Mouse (Mus musculus): ENCODE measurements around the gene Rai1.

Gene Rai1

GRCm38 (mm10) chr11:60185396-60186231 lies 80.8 kb downstream of the Rai1 start:
- no peak for ATAC-seq (ENCODE audit: insufficient number of reproducible peaks, low FRiP score, low TSS enrichment)

GRCm38 (mm10) chr11:60187070-60187469 lies 82.3 kb downstream of the Rai1 start:
- ATAC-seq (ENCODE audit: insufficient number of reproducible peaks, low FRiP score, low TSS enrichment) = no peak

- ATAC-seq (ENCODE audit: insufficient number of reproducible peaks, low FRiP score, low TSS enrichment) = no peak
Measured at GRCm38 (mm10) chr11:60188275-60188853, 83.6 kb downstream of the Rai1 start.

- ATAC-seq (ENCODE audit: insufficient number of reproducible peaks, low FRiP score, low TSS enrichment) = no peak
Measured at GRCm38 (mm10) chr11:60189501-60190040, 84.8 kb downstream of the Rai1 start.

- no peak for ATAC-seq (ENCODE audit: insufficient number of reproducible peaks, low FRiP score, low TSS enrichment)
Measured at GRCm38 (mm10) chr11:60190055-60190641, 85.3 kb downstream of the Rai1 start.

- no peak for ATAC-seq (ENCODE audit: insufficient number of reproducible peaks, low FRiP score, low TSS enrichment)
Measured at GRCm38 (mm10) chr11:60192534-60192933, 87.7 kb downstream of the Rai1 start.

- no peak for ATAC-seq (ENCODE audit: insufficient number of reproducible peaks, low FRiP score, low TSS enrichment)
Measured at GRCm38 (mm10) chr11:60193556-60193955, 88.7 kb downstream of the Rai1 start.

- no peak for ATAC-seq (ENCODE audit: insufficient number of reproducible peaks, low FRiP score, low TSS enrichment)
Measured at GRCm38 (mm10) chr11:60195108-60195507, 90.3 kb downstream of the Rai1 start.

GRCm38 (mm10) chr11:60196344-60196743 lies 91.5 kb downstream of the Rai1 start:
- no peak for ATAC-seq (ENCODE audit: insufficient number of reproducible peaks, low FRiP score, low TSS enrichment)

- no peak for ATAC-seq (ENCODE audit: insufficient number of reproducible peaks, low FRiP score, low TSS enrichment)
Measured at GRCm38 (mm10) chr11:60197998-60198619, 93.3 kb downstream of the Rai1 start.

GRCm38 (mm10) chr11:60198651-60199050 lies 93.8 kb downstream of the Rai1 start:
- ATAC-seq (ENCODE audit: insufficient number of reproducible peaks, low FRiP score, low TSS enrichment) = no peak

- ATAC-seq (ENCODE audit: insufficient number of reproducible peaks, low FRiP score, low TSS enrichment) = peak; percentile 56
Measured at GRCm38 (mm10) chr11:60199702-60200184, 94.9 kb downstream of the Rai1 start.

- no peak for ATAC-seq (ENCODE audit: insufficient number of reproducible peaks, low FRiP score, low TSS enrichment)
Measured at GRCm38 (mm10) chr11:60200384-60200783, 95.6 kb downstream of the Rai1 start.

GRCm38 (mm10) chr11:60202710-60203638 lies 98.2 kb downstream of the Rai1 start:
- 0 out of 2 replicates have a peak, but pooled peaks have one; percentile 45 for ATAC-seq (ENCODE audit: insufficient number of reproducible peaks, low FRiP score, low TSS enrichment)

GRCm38 (mm10) chr11:60205026-60205425 lies 100.2 kb downstream of the Rai1 start:
- no peak for ATAC-seq (ENCODE audit: insufficient number of reproducible peaks, low FRiP score, low TSS enrichment)

GRCm38 (mm10) chr11:60206207-60206606 lies 101.4 kb downstream of the Rai1 start:
- ATAC-seq (ENCODE audit: insufficient number of reproducible peaks, low FRiP score, low TSS enrichment) = no peak

GRCm38 (mm10) chr11:60208201-60208600 lies 103.4 kb downstream of the Rai1 start:
- no peak for ATAC-seq (ENCODE audit: insufficient number of reproducible peaks, low FRiP score, low TSS enrichment)

GRCm38 (mm10) chr11:60208712-60209111 lies 103.9 kb downstream of the Rai1 start:
- no peak for ATAC-seq (ENCODE audit: insufficient number of reproducible peaks, low FRiP score, low TSS enrichment)

- peak; percentile 63; the same call in 1 of the 2 replicates for ATAC-seq (ENCODE audit: insufficient number of reproducible peaks, low FRiP score, low TSS enrichment)
Measured at GRCm38 (mm10) chr11:60209217-60209932, 104.6 kb downstream of the Rai1 start.

Data from cerebellum, adult (tissue).